Mouse (Mus musculus): ENCODE measurements at regions not wholly inside any gene's neighbourhood (a gene's known extent, or its start where the extent isn't known, plus 50 kb on each side); places are given as distances from the start of the nearest gene placed in this dataset.

- Histone ChIP-seq H3K4me3 (replicated peaks; ENCODE audit: low read length) (no peak overlapping the region), H3K36me3 (ENCODE audit: insufficient read depth, low read length) (no peaks in the 10 kb centered on the region), H3K27me3 (ENCODE audit: insufficient read depth, low read length) (peaks cover 7% of the 10 kb centered on the region), H3K9me3 (ENCODE audit: low read length) (peaks cover 9% of the 10 kb centered on the region), H3K4me1 (replicated peaks; ENCODE audit: low read depth, low read length) (no peaks in the 10 kb centered on the region)
- TF ChIP-seq POU5F1 (IDR thresholded peaks at IDR 0.05; ENCODE audit: borderline replicate concordance, low read length) (no peak), CTCF (conservative IDR thresholded peaks at IDR 0.05; ENCODE audit: low read length) (no peak), NANOG (IDR thresholded peaks at IDR 0.05; ENCODE audit: borderline replicate concordance, low read length) (no peak; the same call in 1 of the 2 replicates)
Measured at GRCm38 (mm10) chr10:96373481-96373880, 237.1 kb downstream of the Gm5426 start.

- H3K9me3 ChIP-seq (ENCODE audit: low read length), result peaks cover 9% of the 10 kb centered on the region
- H3K27me3 ChIP-seq (ENCODE audit: insufficient read depth, low read length), result peaks cover 7% of the 10 kb centered on the region
- no peak for TF ChIP-seq POU5F1 (IDR thresholded peaks at IDR 0.05; ENCODE audit: borderline replicate concordance, low read length)
- TF ChIP-seq NANOG (IDR thresholded peaks at IDR 0.05; ENCODE audit: borderline replicate concordance, low read length), result no peak
- TF ChIP-seq CTCF (conservative IDR thresholded peaks at IDR 0.05; ENCODE audit: low read length), result no peak
- no peaks in the 10 kb centered on the region for H3K4me1 ChIP-seq (replicated peaks; ENCODE audit: low read depth, low read length)
- H3K4me3 ChIP-seq (replicated peaks; ENCODE audit: low read length), result no peak overlapping the region
- H3K36me3 ChIP-seq (ENCODE audit: insufficient read depth, low read length), result no peaks in the 10 kb centered on the region
Measured at GRCm38 (mm10) chr10:96374293-96375069, 238.1 kb downstream of the Gm5426 start.

GRCm38 (mm10) chr10:96375070-96375447 is 238.7 kb downstream of the Gm5426 start:
- Histone ChIP-seq H3K27me3 (ENCODE audit: insufficient read depth, low read length) (peaks cover 7% of the 10 kb centered on the region), H3K36me3 (ENCODE audit: insufficient read depth, low read length) (no peaks in the 10 kb centered on the region), H3K4me3 (replicated peaks; ENCODE audit: low read length) (no peak overlapping the region), H3K4me1 (replicated peaks; ENCODE audit: low read depth, low read length) (no peaks in the 10 kb centered on the region), H3K9me3 (ENCODE audit: low read length) (peaks cover 9% of the 10 kb centered on the region)
- no peak for TF ChIP-seq CTCF (conservative IDR thresholded peaks at IDR 0.05; ENCODE audit: low read length)

- H3K9me3 ChIP-seq (ENCODE audit: low read length), result peaks cover 4% of the 10 kb centered on the region; the same call in 1 of the 2 replicates
- H3K27me3 ChIP-seq (ENCODE audit: insufficient read depth, low read length), result peaks cover 5% of the 10 kb centered on the region
- H3K36me3 ChIP-seq (ENCODE audit: insufficient read depth, low read length), result no peaks in the 10 kb centered on the region
- no peak for TF ChIP-seq NANOG (IDR thresholded peaks at IDR 0.05; ENCODE audit: borderline replicate concordance, low read length)
- H3K4me3 ChIP-seq (replicated peaks; ENCODE audit: low read length), result no peak overlapping the region
- H3K4me1 ChIP-seq (replicated peaks; ENCODE audit: low read depth, low read length), result no peaks in the 10 kb centered on the region
Measured at GRCm38 (mm10) chr10:96377549-96377948, 239.3 kb upstream of the Btg1 start.

- Histone ChIP-seq H3K9me3 (ENCODE audit: low read length) (0 out of 2 replicates have a peak, but pooled peaks cover 4% of the 10 kb centered on the region), H3K27me3 (ENCODE audit: insufficient read depth, low read length) (no peaks in the 10 kb centered on the region), H3K4me1 (replicated peaks; ENCODE audit: low read depth, low read length) (no peaks in the 10 kb centered on the region), H3K36me3 (ENCODE audit: insufficient read depth, low read length) (no peaks in the 10 kb centered on the region), H3K4me3 (replicated peaks; ENCODE audit: low read length) (no peak overlapping the region)
- TF ChIP-seq CTCF (conservative IDR thresholded peaks at IDR 0.05; ENCODE audit: low read length), result no peak
- no peak for TF ChIP-seq POU5F1 (IDR thresholded peaks at IDR 0.05; ENCODE audit: borderline replicate concordance, low read length)
- TF ChIP-seq NANOG (IDR thresholded peaks at IDR 0.05; ENCODE audit: borderline replicate concordance, low read length), result no peak
Measured at GRCm38 (mm10) chr10:96379016-96379771, 237.6 kb upstream of the Btg1 start.

GRCm38 (mm10) chr10:96381664-96382063 is 235.1 kb upstream of the Btg1 start:
- no peaks in the 10 kb centered on the region for H3K27me3 ChIP-seq (ENCODE audit: insufficient read depth, low read length)
- H3K4me1 ChIP-seq (replicated peaks; ENCODE audit: low read depth, low read length), result no peaks in the 10 kb centered on the region
- no peak overlapping the region for H3K4me3 ChIP-seq (replicated peaks; ENCODE audit: low read length)
- H3K9me3 ChIP-seq (ENCODE audit: low read length), result 0 out of 2 replicates have a peak, but pooled peaks cover 4% of the 10 kb centered on the region
- no peaks in the 10 kb centered on the region for H3K36me3 ChIP-seq (ENCODE audit: insufficient read depth, low read length)
- TF ChIP-seq NANOG (IDR thresholded peaks at IDR 0.05; ENCODE audit: borderline replicate concordance, low read length) (no peak), CTCF (conservative IDR thresholded peaks at IDR 0.05; ENCODE audit: low read length) (no peak), POU5F1 (IDR thresholded peaks at IDR 0.05; ENCODE audit: borderline replicate concordance, low read length) (no peak)

- Histone ChIP-seq H3K9me3 (ENCODE audit: low read length) (no peaks in the 10 kb centered on the region), H3K4me1 (replicated peaks; ENCODE audit: low read depth, low read length) (no peaks in the 10 kb centered on the region), H3K4me3 (replicated peaks; ENCODE audit: low read length) (no peak overlapping the region), H3K36me3 (ENCODE audit: insufficient read depth, low read length) (no peaks in the 10 kb centered on the region), H3K27me3 (ENCODE audit: insufficient read depth, low read length) (no peaks in the 10 kb centered on the region)
- TF ChIP-seq CTCF (conservative IDR thresholded peaks at IDR 0.05; ENCODE audit: low read length) (no peak), NANOG (IDR thresholded peaks at IDR 0.05; ENCODE audit: borderline replicate concordance, low read length) (no peak), POU5F1 (IDR thresholded peaks at IDR 0.05; ENCODE audit: borderline replicate concordance, low read length) (no peak)
Measured at GRCm38 (mm10) chr10:96391748-96392147, 225.1 kb upstream of the Btg1 start.

GRCm38 (mm10) chr10:96392836-96393235 is 224.0 kb upstream of the Btg1 start:
- Histone ChIP-seq H3K9me3 (ENCODE audit: low read length) (no peaks in the 10 kb centered on the region), H3K4me3 (replicated peaks; ENCODE audit: low read length) (no peak overlapping the region), H3K36me3 (ENCODE audit: insufficient read depth, low read length) (no peaks in the 10 kb centered on the region), H3K4me1 (replicated peaks; ENCODE audit: low read depth, low read length) (no peaks in the 10 kb centered on the region), H3K27me3 (ENCODE audit: insufficient read depth, low read length) (no peaks in the 10 kb centered on the region)
- TF ChIP-seq POU5F1 (IDR thresholded peaks at IDR 0.05; ENCODE audit: borderline replicate concordance, low read length) (no peak), CTCF (conservative IDR thresholded peaks at IDR 0.05; ENCODE audit: low read length) (no peak), NANOG (IDR thresholded peaks at IDR 0.05; ENCODE audit: borderline replicate concordance, low read length) (no peak)
